Mouse (Mus musculus): ENCODE measurements around the gene Gja4.

GRCm38 (mm10) chr4:127289039-127289548 lies 24.7 kb downstream of the Gja4 start:
- TF ChIP-seq CTCF (IDR thresholded peaks at IDR 0.05; ENCODE audit: extremely low read depth, insufficient read depth, insufficient read length, insufficient replicate concordance) (no peak), POLR2A (IDR thresholded peaks at IDR 0.05; ENCODE audit: low read depth, low read length) (no peak)

All from spleen, adult 2 months (tissue).